Mouse (Mus musculus) forebrain, embryonic 14.5 days (tissue): ENCODE data around the gene Cpsf6. TPM values are rescaled to one million over a fixed set of nuclear protein-coding genes. Genes with fewer than 3 reads are reported as not detected.

Experiments
- ATAC-seq: fragments of 200-750 bp; cut with Nextera tagmentation; 2 replicates; pipeline ENCODE4 v1.8.0; 2017; ENCODE audit warnings: mild to moderate bottlenecking, moderate library complexity
- DNase-seq: peaks from one replicate; pipeline ENCODE4 v3.0.0-alpha.2; 2015; ENCODE audit warnings: low spot score
- H3K27ac ChIP-seq: fragments of 300-500 bp; sonication (generic); 2 replicates; pipeline ENCODE4 v1.5.1; 2014; ENCODE audit warnings: low read depth, mild to moderate bottlenecking, control low read depth, low read length, moderate library complexity
- H3K27me3 ChIP-seq: fragments of 300-500 bp; sonication (generic); replicated peaks from 2 replicates; pipeline ENCODE4 v1.6.1; 2014; ENCODE audit warnings: low read length, control low read depth, mixed read lengths; ENCODE audit not compliant: control insufficient read depth, insufficient read depth
- H3K36me3 ChIP-seq: fragments of 300-500 bp; sonication (generic); 2 replicates; pipeline ENCODE4 v1.6.1; 2014; ENCODE audit warnings: low read length, control low read depth; ENCODE audit not compliant: control insufficient read depth, insufficient read depth
- H3K4me1 ChIP-seq: fragments of 300-500 bp; sonication (generic); 2 replicates; pipeline ENCODE4 v1.6.1; 2014; ENCODE audit warnings: antibody characterized with exemption, low read length, control low read depth; ENCODE audit not compliant: control insufficient read depth, insufficient read depth
- H3K4me2 ChIP-seq: fragments of 300-500 bp; sonication (generic); 2 replicates; pipeline ENCODE4 v1.6.1; 2014; ENCODE audit warnings: mild to moderate bottlenecking, control low read depth, low read length
- H3K4me3 ChIP-seq: fragments of 300-500 bp; sonication (generic); 2 replicates; pipeline ENCODE4 v1.5.1; 2014; ENCODE audit warnings: low read depth, low read length, control low read depth
- H3K9ac ChIP-seq: fragments of 300-500 bp; sonication (generic); 2 replicates; pipeline ENCODE4 v1.6.1; 2014; ENCODE audit warnings: mild to moderate bottlenecking, low read length, control low read depth, moderate library complexity
- H3K9me3 ChIP-seq: fragments of 300-500 bp; sonication (generic); replicated peaks from 2 replicates; pipeline ENCODE4 v1.6.1; 2016; ENCODE audit warnings: low read length, control low read depth, mixed read lengths; ENCODE audit not compliant: control insufficient read depth
- WGBS: fragments of 180-500 bp; shearing (Covaris S2); extraction: QIAGEN DNeasy Blood & Tissue Kit; methylation state at CpG from one replicate; pipeline ENCODE4 v1.1.7; 2014; 5-methylcytosine and 5-hydroxymethylcytosine counted together
- polyA plus RNA-seq: library from polyadenylated mRNA; unstranded; fragments of >200 nt; fragmentation: Nextera tagmentation; extraction: Ambion mirVana; gene quantifications from 2 replicates; pipeline ENCODE4 v1.2.1, GENCODE M21; 2014

The Cpsf6 gene
- polyA plus RNA-seq, 1 experiment from 2014 or later, result 188 TPM

- Histone ChIP-seq H3K27ac (no peak overlapping the region), H3K9me3 (no peaks in the 10 kb centered on the region), H3K27me3 (no peaks in the 10 kb centered on the region), H3K36me3 (no peaks in the 10 kb centered on the region), H3K4me3 (no peak overlapping the region), H3K9ac (no peak overlapping the region), H3K4me1 (no peaks in the 10 kb centered on the region), H3K4me2 (no peak overlapping the region)
- no peak for DNase-seq
- ATAC-seq, result no peak
- 81% methylated on average over 21 of the region's 21 CpGs for WGBS
Observed at GRCm38 (mm10) chr10:117409373-117410354, 29.8 kb upstream of the Cpsf6 start.

GRCm38 (mm10) chr10:117408545-117409372, 28.9 kb upstream of the Cpsf6 start:
- H3K27ac ChIP-seq, result no peak overlapping the region
- WGBS, result 85% methylated on average over 7 of the region's 7 CpGs
- no peak for ATAC-seq
- H3K9me3 ChIP-seq, result no peaks in the 10 kb centered on the region
- no peak overlapping the region for H3K9ac ChIP-seq
- H3K36me3 ChIP-seq, result no peaks in the 10 kb centered on the region
- DNase-seq, result no peak
- H3K4me1 ChIP-seq, result no peaks in the 10 kb centered on the region
- no peaks in the 10 kb centered on the region for H3K27me3 ChIP-seq
- H3K4me3 ChIP-seq, result no peak overlapping the region
- no peak overlapping the region for H3K4me2 ChIP-seq

- DNase-seq (no peak), ATAC-seq (no peak)
- Histone ChIP-seq H3K9ac (no peak overlapping the region), H3K4me2 (no peak overlapping the region), H3K4me3 (no peak overlapping the region), H3K27ac (no peak overlapping the region), H3K9me3 (no peaks in the 10 kb centered on the region), H3K27me3 (no peaks in the 10 kb centered on the region), H3K4me1 (peaks cover 5% of the 10 kb centered on the region; the same call in 1 of the 2 replicates), H3K36me3 (no peaks in the 10 kb centered on the region)
- 87% methylated on average over 4 of the region's 4 CpGs for WGBS
Observed at GRCm38 (mm10) chr10:117407734-117408288, 28.0 kb upstream of the Cpsf6 start.

GRCm38 (mm10) chr10:117406843-117407733, 27.3 kb upstream of the Cpsf6 start:
- DNase-seq, result no peak
- WGBS, result 84% methylated on average over 8 of the region's 8 CpGs

GRCm38 (mm10) chr10:117406283-117406588, 26.4 kb upstream of the Cpsf6 start:
- Histone ChIP-seq H3K27ac (no peak overlapping the region), H3K4me1 (peaks cover 5% of the 10 kb centered on the region; the same call in 1 of the 2 replicates)
- 90% methylated on average over 5 of the region's 5 CpGs for WGBS

More at GRCm38 (mm10) chr10:117406843-117407733, 27.3 kb upstream of the Cpsf6 start:
- H3K9me3 ChIP-seq, result no peaks in the 10 kb centered on the region
- H3K4me2 ChIP-seq, result no peak overlapping the region
- peaks cover 5% of the 10 kb centered on the region; the same call in 1 of the 2 replicates for H3K4me1 ChIP-seq
- H3K4me3 ChIP-seq, result no peak overlapping the region
- no peaks in the 10 kb centered on the region for H3K36me3 ChIP-seq
- no peak for ATAC-seq
- no peak overlapping the region for H3K9ac ChIP-seq
- H3K27me3 ChIP-seq, result no peaks in the 10 kb centered on the region
- H3K27ac ChIP-seq, result no peak overlapping the region

GRCm38 (mm10) chr10:117405526-117406282, 25.9 kb upstream of the Cpsf6 start:
- H3K9me3 ChIP-seq, result no peaks in the 10 kb centered on the region
- no peak overlapping the region for H3K4me3 ChIP-seq
- DNase-seq, result no peak
- H3K27ac ChIP-seq, result no peak overlapping the region
- H3K36me3 ChIP-seq, result no peaks in the 10 kb centered on the region
- 86% methylated on average over 6 of the region's 6 CpGs for WGBS
- no peaks in the 10 kb centered on the region for H3K27me3 ChIP-seq
- H3K4me2 ChIP-seq, result no peak overlapping the region
- peaks cover 5% of the 10 kb centered on the region; the same call in 1 of the 2 replicates for H3K4me1 ChIP-seq
- H3K9ac ChIP-seq, result no peak overlapping the region
- ATAC-seq, result no peak

More at GRCm38 (mm10) chr10:117406283-117406588, 26.4 kb upstream of the Cpsf6 start:
- Histone ChIP-seq H3K36me3 (no peaks in the 10 kb centered on the region), H3K27me3 (no peaks in the 10 kb centered on the region), H3K4me3 (no peak overlapping the region), H3K4me2 (no peak overlapping the region), H3K9ac (no peak overlapping the region), H3K9me3 (no peaks in the 10 kb centered on the region)
- ATAC-seq, result no peak
- no peak for DNase-seq

- Histone ChIP-seq H3K36me3 (no peaks in the 10 kb centered on the region), H3K27ac (no peak overlapping the region), H3K9ac (no peak overlapping the region), H3K27me3 (no peaks in the 10 kb centered on the region), H3K4me1 (peaks cover 5% of the 10 kb centered on the region; the same call in 1 of the 2 replicates), H3K4me2 (no peak overlapping the region), H3K9me3 (no peaks in the 10 kb centered on the region), H3K4me3 (no peak overlapping the region)
- DNase-seq (no peak), ATAC-seq (no peak)
- 93% methylated on average over 6 of the region's 6 CpGs for WGBS
Observed at GRCm38 (mm10) chr10:117404384-117404783, 24.6 kb upstream of the Cpsf6 start.
